Mouse (Mus musculus) heart, postnatal 0 days (tissue): ENCODE measurements around the gene Eif3k. TPM values are rescaled to one million over a fixed set of nuclear protein-coding genes. Genes with fewer than 3 reads are reported as not detected.

Experiments used
- ATAC-seq: fragments of 200-750 bp; cut with Nextera tagmentation; 2 replicates; pipeline ENCODE4 v1.8.0; 2017; ENCODE audit warnings: low read depth, moderate number of reproducible peaks, moderate library complexity; ENCODE audit not compliant: insufficient read depth
- DNase-seq: peaks from one replicate; pipeline ENCODE4 v3.0.0-alpha.2; 2016; ENCODE audit warnings: low spot score
- H3K27ac ChIP-seq: fragments of 300-500 bp; sonication (generic); 2 replicates; pipeline ENCODE4 v1.5.1; 2014; ENCODE audit warnings: low read depth, mild to moderate bottlenecking
- H3K27me3 ChIP-seq: fragments of 300-500 bp; sonication (generic); 2 replicates; pipeline ENCODE4 v1.6.1; 2014; ENCODE audit warnings: low read length, mixed read lengths; ENCODE audit not compliant: control insufficient read depth, insufficient read depth
- H3K36me3 ChIP-seq: fragments of 300-500 bp; sonication (generic); replicated peaks from 2 replicates; pipeline ENCODE4 v1.6.1; 2014; ENCODE audit warnings: low read length, mixed read lengths; ENCODE audit not compliant: control insufficient read depth, insufficient read depth
- H3K4me1 ChIP-seq: fragments of 300-500 bp; sonication (generic); 2 replicates; pipeline ENCODE4 v1.6.1; 2014; ENCODE audit warnings: antibody characterized with exemption; ENCODE audit not compliant: control insufficient read depth, insufficient read depth
- H3K4me2 ChIP-seq: fragments of 300-500 bp; sonication (generic); 2 replicates; pipeline ENCODE4 v1.6.1; 2014; ENCODE audit warnings: low read depth, mild to moderate bottlenecking, low read length, moderate library complexity
- H3K4me3 ChIP-seq: fragments of 300-500 bp; sonication (generic); 2 replicates; pipeline ENCODE4 v1.5.1; 2014; ENCODE audit warnings: low read depth, low read length
- H3K9ac ChIP-seq: fragments of 300-500 bp; sonication (generic); replicated peaks from 2 replicates; pipeline ENCODE4 v1.6.1; 2014; ENCODE audit warnings: low read depth, low read length, mixed read lengths
- H3K9me3 ChIP-seq: fragments of 300-500 bp; sonication (generic); replicated peaks from 2 replicates; pipeline ENCODE4 v1.6.1; 2016; ENCODE audit warnings: low read length; ENCODE audit not compliant: control insufficient read depth
- CTCF ChIP-seq: IDR thresholded peaks from 2 replicates; pipeline ENCODE4 v1.5.1; 2016; ENCODE audit warnings: antibody characterized with exemption, control low read depth, low read depth
- EP300 ChIP-seq: IDR thresholded peaks from 2 replicates; pipeline ENCODE4 v1.6.1; 2016; ENCODE audit warnings: antibody characterized with exemption, low read depth
- WGBS: fragments of 180-500 bp; shearing (Covaris S2); extraction: QIAGEN DNeasy Blood & Tissue Kit; methylation state at CpG from one replicate; pipeline ENCODE4 v1.1.7; 2014; 5-methylcytosine and 5-hydroxymethylcytosine counted together
- polyA plus RNA-seq: library from polyadenylated mRNA; unstranded; fragments of >200 nt; fragmentation: Nextera tagmentation; extraction: Ambion mirVana; gene quantifications from 2 replicates; pipeline ENCODE4 v1.2.1, GENCODE M21; 2015
- total RNA-seq: library from RNA; depleted of rRNA; stranded (reverse); fragments of >200 nt; gene quantifications from 2 replicates; pipeline ENCODE4 v1.2.3, GENCODE M21; 2014; ENCODE audit warnings: low replicate concordance

The Eif3k gene
- total and polyA plus RNA-seq, 2 experiments from 2014 or later, result 261 to 476 TPM

- no peak overlapping the region for H3K9ac ChIP-seq
- H3K4me3 ChIP-seq, result no peak overlapping the region
- peaks cover 80% of the 10 kb centered on the region for H3K4me1 ChIP-seq
- H3K27ac ChIP-seq, result peak overlapping the region; percentile 97
- H3K27me3 ChIP-seq, result no peaks in the 10 kb centered on the region
- no peak for ATAC-seq
- no peaks in the 10 kb centered on the region for H3K9me3 ChIP-seq
- TF ChIP-seq EP300, result no peak
- TF ChIP-seq CTCF, result no peak
- no peak overlapping the region for H3K4me2 ChIP-seq
- WGBS, result 11% methylated on average over 2 of the region's 2 CpGs
- DNase-seq, result no peak
- H3K36me3 ChIP-seq, result no peaks in the 10 kb centered on the region
Measured at GRCm38 (mm10) chr7:28926172-28926571, 55.5 kb downstream of the Eif3k start.

- H3K9me3 ChIP-seq, result no peaks in the 10 kb centered on the region
- DNase-seq, result peak; percentile 93
- ATAC-seq, result peak; percentile 91
- TF ChIP-seq CTCF (peak; percentile 16; the same call in 1 of the 2 replicates), EP300 (no peak)
- H3K27ac ChIP-seq, result peak overlapping the region; percentile 97
- 0 out of 2 replicates have a peak overlapping the region, but pooled peaks have one; percentile 12 for H3K4me2 ChIP-seq
- H3K4me3 ChIP-seq, result no peak overlapping the region
- no peaks in the 10 kb centered on the region for H3K27me3 ChIP-seq
- WGBS, result 8% methylated on average over 9 of the region's 9 CpGs
- peaks cover 80% of the 10 kb centered on the region for H3K4me1 ChIP-seq
- peak overlapping the region; percentile 35; the same call in 1 of the 2 replicates for H3K9ac ChIP-seq
- H3K36me3 ChIP-seq, result no peaks in the 10 kb centered on the region
Measured at GRCm38 (mm10) chr7:28925317-28925716, 56.3 kb downstream of the Eif3k start.

GRCm38 (mm10) chr7:28924802-28925201 lies 56.9 kb downstream of the Eif3k start:
- Histone ChIP-seq H3K36me3 (no peaks in the 10 kb centered on the region), H3K4me1 (peaks cover 80% of the 10 kb centered on the region), H3K4me3 (no peak overlapping the region), H3K4me2 (0 out of 2 replicates have a peak overlapping the region, but pooled peaks have one; percentile 12), H3K9ac (peak overlapping the region; percentile 35), H3K27me3 (no peaks in the 10 kb centered on the region), H3K9me3 (no peaks in the 10 kb centered on the region), H3K27ac (peak overlapping the region; percentile 97)
- WGBS, result 41% methylated on average over 3 of the region's 3 CpGs
- DNase-seq (no peak), ATAC-seq (no peak)
- TF ChIP-seq EP300 (no peak), CTCF (no peak)

GRCm38 (mm10) chr7:28923865-28924291 lies 57.8 kb downstream of the Eif3k start:
- H3K9ac ChIP-seq, result no peak overlapping the region
- H3K27me3 ChIP-seq, result no peaks in the 10 kb centered on the region
- H3K36me3 ChIP-seq, result peaks cover 2% of the 10 kb centered on the region
- 11% methylated on average over 4 of the region's 4 CpGs for WGBS
- peak overlapping the region; percentile 0; the same call in 1 of the 2 replicates for H3K4me2 ChIP-seq
- H3K27ac ChIP-seq, result peak overlapping the region; percentile 97
- DNase-seq, result no peak
- no peak for TF ChIP-seq CTCF
- TF ChIP-seq EP300, result 0 out of 2 replicates have a peak, but pooled peaks have one; percentile 39
- H3K4me1 ChIP-seq, result peaks cover 80% of the 10 kb centered on the region
- no peaks in the 10 kb centered on the region for H3K9me3 ChIP-seq
- no peak overlapping the region for H3K4me3 ChIP-seq
- ATAC-seq, result peak; percentile 6; the same call in 1 of the 2 replicates

GRCm38 (mm10) chr7:28922606-28923005 lies 59.1 kb downstream of the Eif3k start:
- ATAC-seq, result no peak
- peak overlapping the region; percentile 97 for H3K27ac ChIP-seq
- TF ChIP-seq EP300, result no peak
- TF ChIP-seq CTCF, result no peak
- H3K4me1 ChIP-seq, result peaks cover 90% of the 10 kb centered on the region
- no peak for DNase-seq
- no peak overlapping the region for H3K9ac ChIP-seq
- H3K4me3 ChIP-seq, result no peak overlapping the region
- 50% methylated on average over 4 of the region's 4 CpGs for WGBS
- H3K27me3 ChIP-seq, result no peaks in the 10 kb centered on the region
- no peaks in the 10 kb centered on the region for H3K9me3 ChIP-seq
- peaks cover 15% of the 10 kb centered on the region for H3K36me3 ChIP-seq
- H3K4me2 ChIP-seq, result no peak overlapping the region
